Mouse (Mus musculus): ENCODE results near the gene Spock2. TPM values are rescaled to one million over a fixed set of nuclear protein-coding genes. Genes with fewer than 3 reads are reported as not detected.
A peak's percentile ranks its signal among the peaks of the same experiment; 100 is the strongest.
"Not testable (repeated sequence)": the region's sequence is repeated elsewhere in the genome, so short reads cannot be mapped to it uniquely, and the experiment has no call there.

Spock2 gene
- polyA plus RNA-seq, 1 experiment: 63.9 TPM

- H3K4me1 ChIP-seq (ENCODE audit: control insufficient read depth, insufficient read depth, low read length): peaks cover 17% of the 10 kb centered on the region
- TF ChIP-seq POLR2A (IDR thresholded peaks at IDR 0.05; ENCODE audit: control insufficient read depth, low read depth, low read length): no peak
- no peak for TF ChIP-seq CTCF (IDR thresholded peaks at IDR 0.05; ENCODE audit: control insufficient read depth, insufficient read depth, insufficient replicate concordance, low read depth, low read length)
- H3K27me3 ChIP-seq (ENCODE audit: control insufficient read depth, insufficient read depth, low read length): no peaks in the 10 kb centered on the region
- H3K36me3 ChIP-seq (ENCODE audit: control insufficient read depth, insufficient read depth, low read length): peaks cover 2% of the 10 kb centered on the region; the same call in 1 of the 2 replicates
- H3K27ac ChIP-seq (ENCODE audit: control insufficient read depth, insufficient read depth, low read depth, low read length): no peak overlapping the region
- no peak overlapping the region for H3K4me3 ChIP-seq (ENCODE audit: control insufficient read depth, low read depth, low read length)
Observed at GRCm38 (mm10) chr10:60130504-60130903, 24.5 kb downstream of the Spock2 start.

- Histone ChIP-seq H3K4me1 (ENCODE audit: control insufficient read depth, insufficient read depth, low read length) (peaks cover 7% of the 10 kb centered on the region), H3K27me3 (ENCODE audit: control insufficient read depth, insufficient read depth, low read length) (no peaks in the 10 kb centered on the region), H3K36me3 (ENCODE audit: control insufficient read depth, insufficient read depth, low read length) (no peaks in the 10 kb centered on the region), H3K27ac (ENCODE audit: control insufficient read depth, insufficient read depth, low read depth, low read length) (no peak overlapping the region), H3K4me3 (ENCODE audit: control insufficient read depth, low read depth, low read length) (no peak overlapping the region)
- TF ChIP-seq POLR2A (IDR thresholded peaks at IDR 0.05; ENCODE audit: control insufficient read depth, low read depth, low read length) (no peak), CTCF (IDR thresholded peaks at IDR 0.05; ENCODE audit: control insufficient read depth, insufficient read depth, insufficient replicate concordance, low read depth, low read length) (no peak)
Observed at GRCm38 (mm10) chr10:60133501-60133900, 27.5 kb downstream of the Spock2 start.

GRCm38 (mm10) chr10:60134201-60134600 lies 28.2 kb downstream of the Spock2 start:
- Histone ChIP-seq H3K4me1 (ENCODE audit: control insufficient read depth, insufficient read depth, low read length) (peaks cover 7% of the 10 kb centered on the region), H3K36me3 (ENCODE audit: control insufficient read depth, insufficient read depth, low read length) (no peaks in the 10 kb centered on the region), H3K4me3 (ENCODE audit: control insufficient read depth, low read depth, low read length) (peak overlapping the region; percentile 42), H3K27me3 (ENCODE audit: control insufficient read depth, insufficient read depth, low read length) (no peaks in the 10 kb centered on the region), H3K27ac (ENCODE audit: control insufficient read depth, insufficient read depth, low read depth, low read length) (no peak overlapping the region)
- TF ChIP-seq CTCF (IDR thresholded peaks at IDR 0.05; ENCODE audit: control insufficient read depth, insufficient read depth, insufficient replicate concordance, low read depth, low read length) (no peak), POLR2A (IDR thresholded peaks at IDR 0.05; ENCODE audit: control insufficient read depth, low read depth, low read length) (no peak)

GRCm38 (mm10) chr10:60136010-60136409 lies 30.0 kb downstream of the Spock2 start:
- H3K4me3 ChIP-seq (ENCODE audit: control insufficient read depth, low read depth, low read length); H3K27me3 ChIP-seq (ENCODE audit: control insufficient read depth, insufficient read depth, low read length); H3K4me1 ChIP-seq (ENCODE audit: control insufficient read depth, insufficient read depth, low read length); H3K36me3 ChIP-seq (ENCODE audit: control insufficient read depth, insufficient read depth, low read length); H3K27ac ChIP-seq (ENCODE audit: control insufficient read depth, insufficient read depth, low read depth, low read length): not testable (repeated sequence)

GRCm38 (mm10) chr10:60136935-60137334 lies 30.9 kb downstream of the Spock2 start:
- Histone ChIP-seq H3K27me3 (ENCODE audit: control insufficient read depth, insufficient read depth, low read length) (no peaks in the 10 kb centered on the region), H3K4me1 (ENCODE audit: control insufficient read depth, insufficient read depth, low read length) (peaks cover 7% of the 10 kb centered on the region), H3K4me3 (ENCODE audit: control insufficient read depth, low read depth, low read length) (no peak overlapping the region), H3K36me3 (ENCODE audit: control insufficient read depth, insufficient read depth, low read length) (no peaks in the 10 kb centered on the region), H3K27ac (ENCODE audit: control insufficient read depth, insufficient read depth, low read depth, low read length) (no peak overlapping the region)
- no peak for TF ChIP-seq POLR2A (IDR thresholded peaks at IDR 0.05; ENCODE audit: control insufficient read depth, low read depth, low read length)
- no peak for TF ChIP-seq CTCF (IDR thresholded peaks at IDR 0.05; ENCODE audit: control insufficient read depth, insufficient read depth, insufficient replicate concordance, low read depth, low read length)

GRCm38 (mm10) chr10:60138680-60139079 lies 32.7 kb downstream of the Spock2 start:
- no peak overlapping the region for H3K27ac ChIP-seq (ENCODE audit: control insufficient read depth, insufficient read depth, low read depth, low read length)
- H3K4me3 ChIP-seq (ENCODE audit: control insufficient read depth, low read depth, low read length): no peak overlapping the region
- TF ChIP-seq POLR2A (IDR thresholded peaks at IDR 0.05; ENCODE audit: control insufficient read depth, low read depth, low read length): no peak
- no peak for TF ChIP-seq CTCF (IDR thresholded peaks at IDR 0.05; ENCODE audit: control insufficient read depth, insufficient read depth, insufficient replicate concordance, low read depth, low read length)
- no peaks in the 10 kb centered on the region for H3K27me3 ChIP-seq (ENCODE audit: control insufficient read depth, insufficient read depth, low read length)
- peaks cover 7% of the 10 kb centered on the region for H3K4me1 ChIP-seq (ENCODE audit: control insufficient read depth, insufficient read depth, low read length)
- no peaks in the 10 kb centered on the region for H3K36me3 ChIP-seq (ENCODE audit: control insufficient read depth, insufficient read depth, low read length)

GRCm38 (mm10) chr10:60140751-60141150 lies 34.7 kb downstream of the Spock2 start:
- H3K4me1 ChIP-seq (ENCODE audit: control insufficient read depth, insufficient read depth, low read length): no peaks in the 10 kb centered on the region
- no peak overlapping the region for H3K4me3 ChIP-seq (ENCODE audit: control insufficient read depth, low read depth, low read length)
- no peak for TF ChIP-seq CTCF (IDR thresholded peaks at IDR 0.05; ENCODE audit: control insufficient read depth, insufficient read depth, insufficient replicate concordance, low read depth, low read length)
- TF ChIP-seq POLR2A (IDR thresholded peaks at IDR 0.05; ENCODE audit: control insufficient read depth, low read depth, low read length): no peak

GRCm38 (mm10) chr10:60141656-60142160 lies 35.7 kb downstream of the Spock2 start:
- Histone ChIP-seq H3K36me3 (ENCODE audit: control insufficient read depth, insufficient read depth, low read length) (no peaks in the 10 kb centered on the region), H3K4me3 (ENCODE audit: control insufficient read depth, low read depth, low read length) (no peak overlapping the region), H3K4me1 (ENCODE audit: control insufficient read depth, insufficient read depth, low read length) (no peaks in the 10 kb centered on the region), H3K27me3 (ENCODE audit: control insufficient read depth, insufficient read depth, low read length) (no peaks in the 10 kb centered on the region), H3K27ac (ENCODE audit: control insufficient read depth, insufficient read depth, low read depth, low read length) (no peak overlapping the region)
- no peak for TF ChIP-seq POLR2A (IDR thresholded peaks at IDR 0.05; ENCODE audit: control insufficient read depth, low read depth, low read length)
- no peak for TF ChIP-seq CTCF (IDR thresholded peaks at IDR 0.05; ENCODE audit: control insufficient read depth, insufficient read depth, insufficient replicate concordance, low read depth, low read length)

More at GRCm38 (mm10) chr10:60140751-60141150, 34.7 kb downstream of the Spock2 start:
- H3K36me3 ChIP-seq (ENCODE audit: control insufficient read depth, insufficient read depth, low read length): no peaks in the 10 kb centered on the region
- no peak overlapping the region for H3K27ac ChIP-seq (ENCODE audit: control insufficient read depth, insufficient read depth, low read depth, low read length)
- H3K27me3 ChIP-seq (ENCODE audit: control insufficient read depth, insufficient read depth, low read length): no peaks in the 10 kb centered on the region

- not testable (repeated sequence) for H3K4me3 ChIP-seq (ENCODE audit: control insufficient read depth, low read depth, low read length); H3K27me3 ChIP-seq (ENCODE audit: control insufficient read depth, insufficient read depth, low read length); H3K36me3 ChIP-seq (ENCODE audit: control insufficient read depth, insufficient read depth, low read length); H3K27ac ChIP-seq (ENCODE audit: control insufficient read depth, insufficient read depth, low read depth, low read length); H3K4me1 ChIP-seq (ENCODE audit: control insufficient read depth, insufficient read depth, low read length)
Observed at GRCm38 (mm10) chr10:60147510-60148047, 41.6 kb downstream of the Spock2 start.
